Mouse (Mus musculus): ENCODE measurements around the gene Car14.
"Not testable (repeated sequence)": the region's sequence is repeated elsewhere in the genome, so short reads cannot be mapped to it uniquely, and the experiment has no call there.

Gene Car14

GRCm38 (mm10) chr3:95928658-95929503 is 24.4 kb upstream of the Car14 start, which contains the start of gene Anp32e:
Gene Anp32e, plus strand, starts transcription at chr3:95929246.
- in situ Hi-C loops (cut with MboI; ENCODE audit: unreplicated experiment in 2 of 2), result no loop called here

GRCm38 (mm10) chr3:95928261-95928657 is 23.8 kb upstream of the Car14 start:
- in situ Hi-C loops (cut with MboI; ENCODE audit: unreplicated experiment in 2 of 2), result no loop called here

DNA sequence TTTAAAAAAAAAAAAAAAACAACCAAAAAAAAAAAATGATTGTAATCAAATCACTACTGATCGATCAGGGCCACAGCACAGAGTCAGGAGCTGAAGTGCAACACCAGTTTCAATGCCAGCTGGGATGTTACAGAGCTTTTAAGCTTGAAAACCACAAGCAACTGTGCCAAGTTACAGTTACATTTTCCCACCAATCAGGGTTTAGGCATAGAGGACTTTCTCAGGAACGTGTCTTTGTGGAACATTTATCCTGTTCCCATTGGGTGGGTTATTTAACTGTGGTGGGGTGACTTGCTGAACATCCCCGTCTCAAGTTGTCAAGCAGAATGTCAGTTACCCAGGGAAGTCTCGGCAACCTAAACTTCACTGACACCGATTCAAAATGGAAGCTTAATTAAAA is 20.6 kb upstream of the Car14 start:
- in situ Hi-C loops (cut with MboI; ENCODE audit: unreplicated experiment in 2 of 2), result no loop called here

DNA sequence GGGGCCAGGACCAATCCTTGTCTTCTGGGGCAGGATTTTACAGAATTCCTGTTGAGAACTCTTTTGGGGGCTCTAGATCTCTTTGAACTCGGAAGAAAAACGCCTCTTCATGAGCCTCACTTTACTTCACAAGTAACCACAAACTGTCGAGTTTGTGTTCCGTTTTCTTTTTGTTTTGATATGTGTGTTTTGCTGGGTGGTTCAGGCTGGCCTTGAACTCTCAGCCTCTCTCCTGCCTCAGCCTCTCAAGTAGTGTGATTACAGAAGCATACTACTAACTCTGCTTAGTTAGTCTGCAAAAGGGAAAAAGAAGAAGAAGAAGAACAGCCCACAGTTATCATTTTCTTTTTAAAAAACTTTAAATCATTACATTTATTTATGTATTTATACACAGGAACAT is 19.7 kb upstream of the Car14 start:
- in situ Hi-C loops (cut with MboI; ENCODE audit: unreplicated experiment in 2 of 2), result no loop called here

DNA sequence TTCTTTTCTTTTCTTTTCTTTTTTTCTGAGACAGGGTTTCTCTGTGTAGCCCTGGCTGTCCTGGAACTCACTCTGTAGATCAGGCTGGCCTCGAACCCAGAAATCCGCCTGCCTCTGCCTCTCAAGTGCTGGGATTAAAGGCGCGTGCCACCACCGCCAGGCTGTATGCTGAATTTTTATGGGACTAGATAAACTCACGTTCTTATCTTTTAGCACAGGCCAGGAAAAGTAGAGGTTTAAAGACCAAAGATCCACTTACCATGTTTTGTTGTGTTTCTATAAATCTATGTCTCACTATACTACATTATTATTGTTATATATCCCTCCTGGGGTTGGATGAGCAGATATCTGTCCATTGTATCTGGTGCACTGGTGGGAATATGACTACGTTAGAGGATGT is 18.9 kb upstream of the Car14 start:
- in situ Hi-C loops (cut with MboI; ENCODE audit: unreplicated experiment in 2 of 2), result not testable (repeated sequence)

DNA sequence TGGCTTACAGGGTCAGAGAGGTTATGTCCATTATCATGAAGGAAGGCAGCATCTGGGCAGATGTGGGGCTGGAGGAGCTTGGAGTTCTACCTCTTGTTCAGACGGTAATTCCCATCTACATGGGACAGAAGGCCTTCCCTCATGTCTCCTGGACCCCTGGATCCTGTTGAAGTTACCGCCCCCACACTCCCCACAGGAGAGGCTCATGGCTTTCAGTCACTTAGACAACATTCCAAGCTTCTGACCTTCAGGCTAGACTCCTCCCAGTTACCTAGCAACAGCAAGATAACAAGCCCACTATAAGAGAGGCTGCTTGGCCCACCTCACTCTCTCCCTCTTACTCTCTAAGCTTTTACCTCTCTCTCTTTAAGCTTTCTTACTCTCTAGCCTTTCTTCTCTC is 16.0 kb upstream of the Car14 start:
- in situ Hi-C loops (cut with MboI; ENCODE audit: unreplicated experiment in 2 of 2), result not testable (repeated sequence)

GRCm38 (mm10) chr3:95916760-95917159 is 12.3 kb upstream of the Car14 start:
- in situ Hi-C loops (cut with MboI; ENCODE audit: unreplicated experiment in 2 of 2), result loop anchor here in 1 of 2 experiments (10.0 kb wide), 1 partner anchor 52 kb away; no protein-coding TSS in a partner anchor

- in situ Hi-C loops (cut with MboI; ENCODE audit: unreplicated experiment in 2 of 2), result loop anchor here in 1 of 2 experiments (10.0 kb wide), 1 partner anchor 50 kb away; no protein-coding TSS in a partner anchor
These were observed 10.2 kb upstream of the Car14 start for GRCm38 (mm10) chr3:95914706-95915105.

GRCm38 (mm10) chr3:95907613-95908012 is 3.1 kb upstream of the Car14 start:
- in situ Hi-C loops (cut with MboI; ENCODE audit: unreplicated experiment in 2 of 2), result loop anchor here in 1 of 2 experiments (5.0 kb wide), 1 partner anchor 40 kb away; no protein-coding TSS in a partner anchor

DNA sequence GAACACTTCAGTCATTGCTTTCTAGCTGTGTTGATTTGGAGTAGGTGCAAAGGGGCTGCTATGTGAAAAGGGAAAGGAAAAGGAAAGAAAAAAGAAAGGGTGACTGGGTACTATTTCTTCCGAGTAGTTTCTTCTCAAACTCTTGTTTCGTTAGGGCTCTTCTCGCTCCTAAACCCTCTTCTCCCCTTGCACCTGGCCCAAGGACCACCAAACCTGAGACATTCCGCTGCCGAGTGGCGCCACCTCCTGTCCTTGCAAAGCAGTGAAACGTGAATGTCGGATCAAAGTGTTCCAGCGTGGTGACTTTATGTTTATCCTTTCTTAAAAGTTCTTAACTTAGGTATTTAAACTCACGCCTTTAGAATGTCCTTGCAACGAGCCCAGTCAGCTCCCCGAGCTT is 2.4 kb upstream of the Car14 start:
- in situ Hi-C loops (cut with MboI; ENCODE audit: unreplicated experiment in 2 of 2), result loop anchor here in 1 of 2 experiments (5.0 kb wide), 1 partner anchor 40 kb away; no protein-coding TSS in a partner anchor

- in situ Hi-C loops (cut with MboI; ENCODE audit: unreplicated experiment in 2 of 2), result loop anchor here in 1 of 2 experiments (5.0 kb wide), 1 partner anchor 39 kb away; no protein-coding TSS in a partner anchor
These were observed 1.5 kb upstream of the Car14 start for GRCm38 (mm10) chr3:95905940-95906492.

DNA sequence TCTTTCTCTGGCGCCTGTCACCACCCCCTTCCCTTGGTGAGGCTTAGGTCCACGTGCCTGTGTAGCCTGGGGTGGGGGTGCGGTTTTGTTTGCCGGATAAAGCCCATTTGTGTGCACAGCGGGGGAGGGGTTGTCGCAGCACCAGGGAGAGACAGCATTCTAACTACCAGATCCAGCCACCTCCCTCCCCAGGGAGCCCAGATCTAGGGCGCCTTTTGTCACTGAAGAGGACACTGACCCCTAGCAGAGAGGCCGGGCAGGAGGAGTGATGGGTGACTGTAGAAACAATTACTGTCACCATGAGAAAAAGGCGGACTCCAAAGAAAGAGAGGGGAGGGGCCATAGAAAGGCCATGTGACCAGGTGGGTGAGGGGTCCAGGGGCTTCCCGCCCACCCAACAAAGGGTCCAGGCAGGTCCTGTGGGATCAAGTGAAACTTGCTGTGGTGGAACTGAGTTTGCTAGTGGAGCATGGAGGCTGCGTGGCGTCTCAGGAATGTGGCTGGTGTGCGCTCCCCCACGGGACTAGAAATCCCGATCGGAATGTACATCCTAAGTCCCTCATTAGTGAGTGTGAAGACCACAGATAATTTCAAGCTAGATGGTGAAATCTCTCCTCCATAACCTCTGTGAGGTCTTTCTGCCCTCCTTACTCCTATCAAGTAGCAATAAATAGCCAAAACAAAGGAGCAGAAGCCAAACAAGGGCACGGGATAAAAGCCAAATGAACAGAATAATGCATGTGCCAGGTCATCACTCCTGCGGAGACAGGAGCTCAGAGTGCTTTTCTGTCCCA is 852 bp upstream of the Car14 start:
- in situ Hi-C loops (cut with MboI; ENCODE audit: unreplicated experiment in 2 of 2), result loop anchor here in 1 of 2 experiments (5.0 kb wide), 1 partner anchor 38 kb away; no protein-coding TSS in a partner anchor

DNA sequence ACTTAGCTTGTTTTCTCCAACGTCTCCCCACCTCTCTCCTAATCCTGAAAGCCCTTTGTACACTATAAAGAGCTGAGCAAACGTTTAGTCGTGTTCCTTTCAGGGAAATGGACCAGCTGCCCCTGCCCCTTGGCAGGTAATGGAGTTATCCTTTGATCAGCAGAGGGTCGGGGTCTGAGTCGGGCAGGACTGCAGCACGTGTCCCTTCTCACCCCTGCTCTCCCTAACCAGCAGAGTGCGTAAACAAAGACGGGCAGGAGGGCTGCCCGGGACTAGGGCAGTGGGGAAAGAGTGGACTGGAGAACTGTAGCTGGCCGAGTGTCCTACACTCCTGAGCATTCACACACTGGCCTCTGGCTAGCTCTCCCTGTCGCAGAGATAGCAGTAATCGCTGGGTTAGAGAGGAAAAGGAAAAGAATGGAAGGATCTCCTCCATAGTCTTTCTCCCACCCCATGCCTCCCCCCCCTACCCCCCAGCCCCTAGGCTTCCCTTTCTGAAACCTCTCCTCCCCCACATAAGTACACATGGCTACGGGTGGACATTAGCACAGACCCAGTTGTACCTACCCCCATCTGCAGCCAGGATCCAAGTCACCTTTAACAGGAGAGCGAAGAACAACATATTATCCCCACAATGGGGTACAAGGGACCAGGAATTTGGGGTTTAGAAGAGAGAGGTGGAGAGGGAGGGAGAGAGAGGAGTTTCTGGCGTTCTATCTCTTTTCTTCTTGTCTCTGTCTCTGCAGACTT is 563 bp downstream of the Car14 start:
- in situ Hi-C loops (cut with MboI; ENCODE audit: unreplicated experiment in 2 of 2), result no loop called here

DNA sequence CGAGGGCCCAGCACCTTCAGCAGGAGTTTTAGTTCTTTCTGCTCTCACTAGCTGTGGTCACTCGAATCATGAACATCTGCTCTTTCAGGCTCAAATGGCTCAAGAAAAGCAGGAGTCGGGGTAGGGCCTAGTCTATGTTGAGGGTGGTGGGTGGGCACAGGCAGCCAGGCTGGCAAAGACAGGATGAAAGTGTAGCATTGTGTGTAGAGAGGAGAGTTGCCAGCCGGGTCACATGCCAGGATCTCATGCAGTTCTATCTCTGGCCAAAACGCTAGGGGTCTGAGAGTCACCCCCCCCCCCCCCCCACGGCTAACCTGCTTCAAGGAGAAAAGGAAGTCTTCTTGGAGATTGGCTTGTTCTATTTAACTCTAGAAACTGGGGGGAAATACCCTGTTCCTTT is 1.8 kb downstream of the Car14 start:
- in situ Hi-C loops (cut with MboI; ENCODE audit: unreplicated experiment in 2 of 2), result no loop called here

DNA sequence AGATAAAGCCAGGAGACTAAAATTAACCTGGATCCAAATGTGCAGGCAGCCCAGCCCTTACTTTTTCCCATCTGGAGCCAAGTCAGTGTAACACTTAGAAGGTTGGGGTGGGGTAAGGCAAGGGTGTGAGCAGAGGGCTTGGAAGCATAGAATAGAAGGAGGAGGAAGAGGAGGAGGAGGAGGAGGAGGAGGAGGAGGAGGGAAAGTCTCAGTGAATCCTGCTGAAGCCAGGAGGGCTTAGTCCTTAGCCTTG is 2.2 kb downstream of the Car14 start:
- in situ Hi-C loops (cut with MboI; ENCODE audit: unreplicated experiment in 2 of 2), result no loop called here

DNA sequence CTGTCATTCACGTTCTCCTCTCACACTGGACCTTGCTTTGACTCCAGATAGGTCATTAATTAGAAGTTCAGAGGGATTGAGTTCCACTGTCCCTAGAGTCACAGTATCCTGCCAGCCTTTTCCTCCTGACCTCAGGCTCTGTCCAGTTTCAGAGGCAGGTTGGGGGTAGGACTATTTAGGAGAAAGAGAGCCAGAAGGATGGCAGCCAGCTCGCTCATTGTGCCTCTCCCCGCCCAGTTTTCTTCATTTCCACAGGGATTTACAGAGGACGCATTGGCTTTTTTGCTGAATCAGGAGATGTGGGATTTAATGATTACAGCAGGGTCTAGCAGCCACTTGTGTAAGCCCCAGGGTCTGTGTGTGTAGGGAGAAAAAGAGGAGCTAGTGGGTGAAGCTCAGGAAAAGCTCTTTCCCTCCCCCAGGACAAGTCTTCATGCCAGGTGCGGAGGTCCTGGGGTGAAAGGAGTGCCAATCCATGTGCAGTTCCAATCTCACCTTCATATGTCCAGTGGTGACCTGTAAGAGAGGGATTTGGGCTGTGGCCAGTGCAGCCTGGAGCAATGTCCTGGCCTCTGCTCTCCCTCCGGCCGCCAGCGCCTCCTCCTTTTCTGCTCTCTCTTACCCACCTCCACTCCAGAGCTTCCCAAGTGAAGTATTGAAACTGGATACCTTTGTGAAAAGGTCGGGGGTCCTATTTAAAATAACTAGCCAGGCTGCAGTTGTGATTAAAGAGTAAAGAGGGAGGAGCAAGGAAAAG is 2.7 kb downstream of the Car14 start:
- in situ Hi-C loops (cut with MboI; ENCODE audit: unreplicated experiment in 2 of 2), result no loop called here

DNA sequence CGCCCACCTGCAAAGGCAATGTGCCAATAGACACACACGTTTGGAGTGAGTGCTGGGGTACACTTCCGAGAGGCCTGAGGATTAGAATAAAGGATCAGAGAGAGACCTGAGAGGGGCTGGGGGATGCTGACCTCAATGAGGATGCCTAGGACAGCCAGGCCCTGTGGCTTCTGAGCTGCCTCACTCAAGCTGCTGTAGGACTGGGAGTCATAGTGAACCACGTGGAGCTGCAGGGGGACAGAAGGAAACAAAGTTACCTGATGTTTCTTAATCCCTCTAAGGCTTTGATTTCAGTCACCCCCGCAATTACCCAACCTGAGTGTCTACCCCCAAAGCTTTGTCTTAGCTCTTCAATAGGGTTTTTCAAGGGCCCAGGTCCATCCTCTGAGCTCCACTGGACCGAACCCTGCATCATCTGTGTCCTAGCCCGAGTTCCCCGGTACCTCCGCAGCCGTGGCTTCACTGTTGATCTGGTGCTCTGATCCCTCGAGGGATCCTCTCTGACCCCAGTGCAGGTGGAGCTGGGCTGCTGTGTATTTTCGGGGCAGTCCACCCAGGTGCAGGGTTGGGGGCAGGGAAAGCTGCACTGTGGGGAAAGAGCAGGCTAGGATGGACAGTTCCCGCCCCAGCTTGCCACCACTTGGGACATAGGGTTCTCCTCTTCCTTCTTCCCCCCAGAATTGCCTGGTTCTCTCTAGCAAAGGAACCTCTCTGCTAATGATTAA is 4.5 kb downstream of the Car14 start:
- in situ Hi-C loops (cut with MboI; ENCODE audit: unreplicated experiment in 2 of 2), result no loop called here

DNA sequence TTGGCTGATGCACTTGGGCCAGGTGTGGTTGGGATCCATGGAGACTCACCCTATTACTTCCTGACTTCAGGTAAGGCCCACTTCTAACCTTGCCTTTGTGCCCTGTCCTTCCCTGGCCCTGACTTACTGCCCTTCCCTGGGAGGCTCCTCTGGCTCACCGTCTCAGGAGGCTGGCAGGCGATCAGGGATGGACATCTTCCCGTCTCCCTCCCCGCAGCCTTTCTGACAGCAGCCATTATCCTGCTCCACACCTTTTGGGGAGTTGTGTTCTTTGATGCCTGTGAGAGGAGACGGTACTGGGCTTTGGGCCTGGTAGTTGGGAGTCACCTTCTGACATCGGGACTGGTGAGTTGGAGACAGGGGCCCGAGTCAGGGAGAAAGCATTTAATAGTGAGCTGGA is 9.0 kb downstream of the Car14 start:
- in situ Hi-C loops (cut with MboI; ENCODE audit: unreplicated experiment in 2 of 2), result not testable (repeated sequence)

Data from v-Abl transformed pro-B cells (cell line).